Mouse (Mus musculus) Patski (cell line): Measurements from ENCODE around the gene Dpy19l3. TPM values are rescaled to one million over a fixed set of nuclear protein-coding genes. Genes with fewer than 3 reads are reported as not detected.

Source experiments
- ATAC-seq: fragments of 100-300 bp; one replicate; pipeline ENCODE4 v1.8.0; 2021
- CTCF ChIA-PET: fragments of 350-600 bp; sonication (Branson Sonifier 250); formaldehyde crosslinking; loops from one replicate; lab custom pipeline; 2022; ENCODE audit warnings: inconsistent platforms; lab: Charles Lee
- POLR2A ChIA-PET: fragments of 350-600 bp; sonication (Branson Sonifier 250); formaldehyde crosslinking; loops from one replicate; lab custom pipeline; 2022; ENCODE audit warnings: antibody characterized with exemption, inconsistent platforms; lab: Charles Lee
- DNase-seq: peaks from one replicate; pipeline ENCODE4 v3.0.0-alpha.2; 2011; ENCODE audit warnings: low read depth, low spot score
- H3K27me3 ChIP-seq: fragments of 371-371 bp; one replicate; pipeline ENCODE4 v1.5.1; 2021
- CTCF ChIP-seq: fragments of 100-300 bp; IDR thresholded peaks from one replicate; pipeline ENCODE4 v1.5.1; 2021
- in situ Hi-C: fragments of 300-500 bp; cut with MboI; formaldehyde crosslinking; loops from 3 replicates; pipeline ENCODE4 v1.11.1; 2018; ENCODE audit warnings: low pct_unique_long_range_greater_than_20kb, mixed read lengths
- polyA plus RNA-seq: library from polyadenylated mRNA; unstranded; gene quantifications from one replicate; pipeline ENCODE4 v1.2.3, GENCODE M21; 2021

Gene Dpy19l3
- polyA plus RNA-seq, 1 experiment from 2014 or later: 28.4 TPM

DNA sequence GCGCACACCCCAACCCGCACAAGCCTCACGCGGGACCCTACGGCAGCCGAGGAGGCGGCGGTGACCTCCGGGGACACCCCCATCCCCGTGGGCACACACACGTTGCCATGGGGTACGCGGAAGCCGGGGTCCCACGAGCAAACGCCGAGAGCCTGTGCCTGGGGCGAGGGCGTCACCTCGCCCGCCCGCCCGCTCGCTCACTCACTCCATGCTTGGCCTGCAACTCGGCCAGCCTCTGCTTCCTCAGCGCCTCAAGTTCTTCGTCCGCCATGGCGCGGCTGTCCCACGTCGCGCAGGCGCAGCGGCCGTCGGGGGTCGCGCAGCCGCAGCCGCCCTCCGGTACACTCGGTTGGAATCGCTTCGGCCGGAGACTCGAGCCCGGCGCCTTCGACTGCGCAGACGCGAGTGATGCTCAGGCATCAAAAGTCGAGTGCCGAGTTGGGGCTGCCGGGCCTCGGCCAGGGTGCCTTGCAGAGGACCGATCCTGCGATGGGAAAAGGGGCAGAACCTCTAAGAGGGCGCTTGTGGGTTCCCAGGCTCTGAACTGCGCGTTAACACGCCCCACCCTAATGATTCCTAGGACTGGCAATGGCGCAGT, 107.1 kb downstream of the Dpy19l3 start, which contains the start of gene Pdcd5:
TSS of gene Pdcd5 (minus strand) at position 421 of the 598 bp plus-strand sequence.
- CTCF ChIA-PET: no interaction called here
- POLR2A ChIA-PET: no interaction called here
- DNase-seq: peak; percentile 89
- peak; percentile 82 for ATAC-seq
- in situ Hi-C loops: no loop called here
- TF ChIP-seq CTCF: no peak
- H3K27me3 ChIP-seq: peaks cover 3% of the 10 kb centered on the region

- DNase-seq: no peak
Observed at GRCm38 (mm10) chr7:35646317-35647081, 107.8 kb downstream of the Dpy19l3 start.

GRCm38 (mm10) chr7:35640072-35640471, 114.2 kb downstream of the Dpy19l3 start:
- ChIA-PET POLR2A (no interaction called here), CTCF (interaction anchor here (3.0 kb wide), 1 partner anchor 11 kb away, joined by 13 read pairs; no protein-coding TSS in a partner anchor)
- in situ Hi-C loops: no loop called here
- no peaks in the 10 kb centered on the region for H3K27me3 ChIP-seq
- ATAC-seq: no peak
- DNase-seq: no peak
- TF ChIP-seq CTCF: no peak

More at GRCm38 (mm10) chr7:35646317-35647081, 107.8 kb downstream of the Dpy19l3 start:
- CTCF ChIA-PET: no interaction called here
- TF ChIP-seq CTCF: no peak
- in situ Hi-C loops: no loop called here
- POLR2A ChIA-PET: no interaction called here
- ATAC-seq: peak; percentile 11
- peaks cover 3% of the 10 kb centered on the region for H3K27me3 ChIP-seq

DNA sequence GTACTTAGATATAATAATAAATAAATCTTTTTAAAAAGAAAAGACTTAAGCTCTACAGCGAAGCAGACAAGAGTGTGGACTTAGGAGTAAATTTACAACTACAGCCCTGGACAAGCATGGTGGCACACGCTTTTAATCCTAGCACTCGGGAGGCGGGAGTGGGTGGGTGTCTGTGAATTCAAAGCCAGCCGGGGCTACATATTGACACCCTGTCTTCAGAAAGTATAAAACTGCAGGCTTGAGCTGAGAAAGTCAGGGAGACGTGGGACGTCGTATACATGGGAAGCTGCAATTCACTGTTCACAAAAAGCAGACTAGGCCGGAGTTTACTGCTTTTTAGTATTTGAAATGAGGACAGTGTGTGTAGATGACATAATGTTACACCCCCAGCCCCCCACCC, 117.4 kb downstream of the Dpy19l3 start:
- CTCF ChIA-PET: interaction anchor here (0.7 to 2.2 kb wide), 7 partner anchors 10 to 91 kb away, joined by 3 to 10 read pairs (median 3); no protein-coding TSS in a partner anchor
- H3K27me3 ChIP-seq: no peaks in the 10 kb centered on the region
- POLR2A ChIA-PET: interaction anchor here (0.5 kb wide), 1 partner anchor 81 kb away, joined by 3 read pairs; no protein-coding TSS in a partner anchor
- ATAC-seq: no peak
- in situ Hi-C loops: loop anchor here (10.0 kb wide), 2 partner anchors 52 to 82 kb away; partner anchors contain the start of genes Ankrd27, Nudt19 and Rgs9bp
- no peak for DNase-seq
- TF ChIP-seq CTCF: no peak

- no peak for ATAC-seq
- no peaks in the 10 kb centered on the region for H3K27me3 ChIP-seq
- TF ChIP-seq CTCF: peak; percentile 62
- in situ Hi-C loops: loop anchor here (10.0 kb wide), 2 partner anchors 51 to 81 kb away; partner anchors contain the start of genes Ankrd27, Nudt19 and Rgs9bp
- no peak for DNase-seq
- CTCF ChIA-PET: interaction anchor here (0.9 to 2.2 kb wide), 6 partner anchors 9 to 90 kb away, joined by 3 to 10 read pairs (median 4); no protein-coding TSS in a partner anchor
- POLR2A ChIA-PET: no interaction called here
Observed at GRCm38 (mm10) chr7:35636229-35636628, 118.0 kb downstream of the Dpy19l3 start.

Other genes with a start within 250 kb of the Dpy19l3 start
- gene Tdrd12, start 216.7 kb downstream of the Dpy19l3 start, polyA plus RNA-seq: 0.05 TPM
- gene Nudt19, start 198.2 kb downstream of the Dpy19l3 start, polyA plus RNA-seq: 72.4 TPM
- 0.30 TPM for gene Rgs9bp, start 168.9 kb downstream of the Dpy19l3 start, polyA plus RNA-seq
- gene Ankrd27, start 168.2 kb downstream of the Dpy19l3 start, polyA plus RNA-seq: 31.4 TPM
- gene Pdcd5, start 106.9 kb downstream of the Dpy19l3 start, polyA plus RNA-seq: 80.7 TPM
- 19.1 TPM for gene Zfp507, start 48.5 kb upstream of the Dpy19l3 start, polyA plus RNA-seq